Mouse (Mus musculus) frontal cortex, adult (tissue): ENCODE measurements at regions not wholly inside any gene's neighbourhood (a gene's known extent, or its start where the extent isn't known, plus 50 kb on each side); places are given as distances from the start of the nearest gene placed in this dataset.

Experiments
- ATAC-seq: cut with Nextera tagmentation; 2 replicates; pipeline ENCODE4 v1.9.2; 2017; ENCODE audit warnings: mild to moderate bottlenecking, moderate library complexity, mixed read lengths; ENCODE audit not compliant: low TSS enrichment

DNA sequence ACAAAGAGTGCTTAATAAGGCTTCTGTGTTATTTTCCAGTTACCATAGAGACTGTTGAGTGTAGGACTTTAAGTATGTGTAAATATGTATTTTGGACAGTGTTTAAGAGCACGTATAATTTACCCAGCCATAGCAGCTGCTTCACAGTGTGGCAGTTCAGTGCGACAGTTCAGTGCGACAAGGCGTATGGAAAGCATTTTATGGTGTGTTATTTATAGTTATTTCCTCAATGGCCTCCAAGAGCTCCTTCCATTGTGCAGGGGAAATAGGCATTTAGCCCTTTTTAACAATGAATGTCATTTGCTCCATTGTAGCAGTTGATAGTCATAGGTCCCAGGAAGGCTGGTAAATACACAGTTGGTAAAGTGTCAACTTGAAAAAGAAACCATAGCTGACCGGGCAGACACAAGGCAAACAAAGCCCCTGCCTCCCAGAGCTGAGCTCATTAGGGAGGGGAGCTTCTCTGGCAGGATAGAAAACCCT is 275.1 kb upstream of the Dynlrb2 start:
- no peak for ATAC-seq

- ATAC-seq = no peak
These were observed 277.8 kb upstream of the Dynlrb2 start for GRCm38 (mm10) chr8:116227003-116227402.

- ATAC-seq = no peak
These were observed 281.5 kb upstream of the Dynlrb2 start for GRCm38 (mm10) chr8:116223235-116223634.

- ATAC-seq = no peak
These were observed 288.9 kb upstream of the Dynlrb2 start for GRCm38 (mm10) chr8:116215909-116216308.

- no peak for ATAC-seq
These were observed 289.4 kb upstream of the Dynlrb2 start for GRCm38 (mm10) chr8:116215286-116215860.

- ATAC-seq = no peak
These were observed 301.1 kb upstream of the Dynlrb2 start for GRCm38 (mm10) chr8:116203631-116204030.

DNA sequence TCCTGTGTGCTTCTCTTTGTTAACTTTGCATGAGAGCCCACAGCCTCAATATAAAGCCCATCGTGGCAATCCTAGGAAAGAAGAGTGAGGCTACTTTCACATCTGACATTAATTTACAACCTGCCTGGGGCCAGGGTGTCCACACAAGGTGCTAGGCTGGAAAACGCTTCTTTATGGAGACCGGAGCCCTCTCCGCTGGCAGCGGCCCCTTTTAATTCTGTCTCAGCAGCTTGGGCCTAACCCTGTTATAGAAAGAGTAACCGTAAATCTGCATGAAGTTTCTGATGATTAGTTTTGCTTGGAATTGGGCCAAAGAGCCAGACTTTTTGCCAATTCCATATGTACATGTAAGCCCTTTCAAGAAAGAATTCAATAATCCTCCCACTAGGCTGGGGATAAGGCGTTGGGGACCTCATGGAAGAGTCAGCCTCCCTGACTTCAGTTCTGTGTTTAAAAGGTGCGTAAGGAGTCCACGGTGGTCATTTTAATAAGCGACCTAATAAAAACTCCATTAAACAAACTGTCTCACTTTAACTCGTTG is 304.2 kb upstream of the Dynlrb2 start:
- no peak for ATAC-seq

DNA sequence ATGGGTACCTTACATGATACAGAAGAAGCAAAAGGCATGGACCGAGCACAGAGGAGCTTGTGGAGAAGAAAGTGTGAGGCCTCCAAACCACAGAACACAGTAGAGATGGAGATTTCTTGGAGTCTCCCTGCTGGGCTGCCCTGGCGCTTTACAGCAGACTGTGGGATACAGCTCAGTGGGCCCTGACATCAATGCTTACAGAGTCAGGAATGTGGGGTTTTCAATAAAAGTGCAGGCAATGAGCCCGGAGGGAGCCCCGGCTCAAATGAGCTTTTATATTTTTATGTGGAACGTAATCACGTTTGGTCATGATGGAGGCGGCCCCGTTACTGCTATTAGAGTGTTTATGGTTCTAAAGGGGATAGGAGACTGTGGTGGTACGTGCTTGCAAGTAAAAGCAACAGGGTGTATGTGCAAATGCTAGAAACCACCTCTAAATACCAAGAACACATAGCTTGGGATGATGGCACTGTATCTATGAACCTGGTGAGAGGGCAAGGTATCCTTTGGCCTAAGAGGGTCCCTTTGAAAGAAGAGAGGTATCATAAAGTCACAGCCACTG is 308.1 kb upstream of the Dynlrb2 start:
- ATAC-seq = no peak

DNA sequence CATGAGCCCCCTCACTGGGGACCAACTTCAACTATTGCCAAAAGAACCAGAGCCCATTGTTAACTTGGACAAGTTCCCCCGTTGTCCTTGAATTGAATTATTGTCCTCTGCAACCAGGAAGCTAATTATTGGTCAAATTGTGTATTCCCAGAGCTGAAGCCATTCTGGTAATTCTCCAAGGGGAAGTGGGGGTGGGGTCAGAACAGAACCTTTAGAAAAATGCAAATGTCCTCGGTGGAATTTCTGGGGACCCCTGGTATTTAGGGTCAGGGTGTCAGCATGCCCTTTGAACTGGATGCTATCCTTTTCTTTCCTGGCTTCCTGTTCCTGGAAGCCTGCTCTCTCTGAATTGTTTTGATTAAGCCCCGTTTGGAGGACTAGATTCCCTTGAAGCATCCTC is 312.7 kb upstream of the Dynlrb2 start:
- no peak for ATAC-seq

GRCm38 (mm10) chr8:116185206-116185605 is 319.6 kb upstream of the Dynlrb2 start:
- ATAC-seq = no peak

DNA sequence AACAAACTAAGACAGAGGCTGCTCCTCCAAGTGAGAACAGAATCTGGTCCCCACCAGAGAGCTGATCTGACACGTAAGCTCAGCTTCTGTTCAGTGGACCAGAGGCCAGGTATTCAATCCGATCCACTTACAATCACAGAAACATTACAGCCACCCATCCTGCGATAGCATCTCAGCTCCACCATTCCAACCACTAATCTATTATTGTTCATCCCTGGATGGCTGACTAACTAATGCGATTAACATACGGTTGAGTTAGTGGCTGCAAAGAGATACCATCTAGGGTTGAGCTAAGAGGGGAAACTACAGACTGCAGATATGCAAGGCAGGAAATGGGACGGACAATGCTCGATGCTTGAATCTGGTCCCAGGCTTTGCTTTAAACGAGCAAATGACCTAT is 320.5 kb upstream of the Dynlrb2 start:
- ATAC-seq = no peak

DNA sequence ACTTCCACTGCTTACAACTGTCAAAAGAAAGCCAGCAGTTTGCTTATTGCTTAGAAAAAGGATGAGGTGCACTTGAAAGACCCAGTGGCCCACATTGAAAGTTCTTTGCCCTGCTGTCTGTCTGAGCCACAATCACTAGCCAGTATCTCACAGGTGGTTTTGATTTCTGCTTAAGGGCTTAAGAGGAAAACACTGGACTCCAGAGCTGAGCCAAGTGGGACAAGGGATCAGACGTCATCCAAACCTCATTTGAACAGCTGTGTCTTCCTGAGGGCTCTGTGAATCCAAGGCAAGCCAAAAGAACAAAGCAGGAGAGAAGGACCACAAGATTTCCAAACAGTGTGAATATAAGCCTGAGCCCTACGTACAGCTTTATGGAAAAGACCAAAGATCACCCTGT is 326.8 kb upstream of the Dynlrb2 start:
- no peak for ATAC-seq

- no peak for ATAC-seq
These were observed 329.9 kb upstream of the Dynlrb2 start for GRCm38 (mm10) chr8:116174891-116175290.

DNA sequence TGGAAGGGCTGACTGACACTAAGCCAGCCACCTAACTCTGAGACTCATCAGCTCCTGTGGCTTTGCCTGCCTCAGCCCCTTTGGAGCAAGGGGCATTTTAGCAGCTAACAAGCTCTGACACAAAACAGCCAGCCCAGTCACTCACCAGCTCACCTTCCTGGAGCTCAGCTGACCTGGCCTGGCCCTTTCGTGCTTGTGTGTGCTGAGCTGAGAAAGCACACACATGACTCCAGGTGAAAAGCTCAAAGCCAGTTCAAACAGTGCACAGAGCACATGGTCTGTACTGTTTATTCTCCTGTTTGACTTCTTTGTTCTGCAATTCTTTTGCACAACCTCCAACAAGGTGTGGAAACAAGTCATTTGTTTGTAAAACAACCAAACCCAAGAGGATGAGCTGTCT is 330.8 kb upstream of the Dynlrb2 start:
- no peak for ATAC-seq

DNA sequence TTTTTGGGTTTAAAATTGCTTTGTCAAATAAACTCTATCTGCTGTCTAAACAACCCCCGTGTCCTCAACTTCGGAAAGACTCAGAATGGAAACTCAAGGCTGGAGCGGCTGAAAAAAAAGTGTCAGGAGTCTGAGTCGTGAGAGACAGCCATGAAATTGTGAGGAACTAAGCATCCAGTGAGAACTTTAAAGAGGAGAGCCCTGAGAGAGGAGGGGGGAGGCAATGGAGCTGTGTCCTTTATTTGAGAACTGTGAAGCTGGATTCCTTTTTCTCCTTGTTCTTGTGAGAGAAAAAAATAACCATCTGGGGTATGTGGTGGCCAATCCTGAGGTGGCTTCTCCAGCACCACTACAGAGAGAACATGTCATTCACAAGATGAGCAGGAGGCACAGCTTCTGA is 336.9 kb upstream of the Dynlrb2 start:
- ATAC-seq = peak; percentile 52

DNA sequence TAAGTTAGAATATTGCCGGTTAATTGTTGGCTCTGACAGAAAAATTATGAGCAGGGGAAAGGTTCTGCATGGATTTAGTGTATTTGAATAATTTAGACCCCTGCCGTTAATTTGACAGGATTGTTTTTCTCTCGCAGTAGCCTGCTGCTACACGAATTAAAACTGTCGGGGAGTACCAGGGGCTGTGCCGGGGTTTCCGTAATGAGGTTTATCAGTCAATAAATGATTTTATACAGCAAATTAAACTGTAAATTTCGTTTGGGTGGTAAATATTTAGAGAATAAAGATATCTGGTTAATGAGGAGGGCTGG is 339.8 kb upstream of the Dynlrb2 start:
- no peak for ATAC-seq

DNA sequence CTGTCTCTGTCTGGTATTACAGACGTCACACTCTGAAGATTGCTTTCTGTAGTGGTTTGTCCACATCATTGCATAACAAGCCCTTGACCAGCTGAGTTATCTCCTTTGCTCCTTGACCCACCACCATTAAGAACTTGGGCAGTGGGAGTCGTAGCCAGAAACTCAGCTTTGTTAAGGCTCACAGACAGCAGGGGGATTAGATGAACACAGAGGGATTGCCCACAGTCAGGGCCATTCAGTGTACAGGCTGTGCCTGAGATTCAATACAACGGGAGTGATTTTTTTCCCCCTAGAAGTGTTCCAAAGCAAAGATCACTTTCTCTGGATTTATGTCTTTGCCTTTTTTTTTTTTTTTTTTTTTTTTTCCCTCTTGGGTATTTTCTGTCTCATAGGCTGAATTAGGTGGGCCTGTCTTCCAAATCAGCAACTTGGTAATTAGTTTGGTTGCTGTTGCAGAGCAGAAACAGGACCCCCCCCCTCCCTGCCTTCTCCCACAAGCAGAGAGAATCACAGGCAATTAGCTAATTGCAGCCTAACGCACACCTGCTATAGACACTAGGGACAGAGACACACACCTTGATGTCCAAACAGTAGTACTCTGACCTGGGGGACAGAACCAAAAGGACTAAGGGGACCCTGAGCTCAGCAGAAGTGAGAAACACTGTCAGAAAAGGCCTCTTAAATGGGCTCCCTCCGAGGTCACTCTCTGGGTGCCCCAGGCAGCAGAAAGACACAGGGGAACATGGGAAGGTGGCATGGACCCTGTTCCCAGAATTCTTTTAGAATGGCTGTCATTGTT is 340.4 kb upstream of the Dynlrb2 start:
- ATAC-seq = no peak

DNA sequence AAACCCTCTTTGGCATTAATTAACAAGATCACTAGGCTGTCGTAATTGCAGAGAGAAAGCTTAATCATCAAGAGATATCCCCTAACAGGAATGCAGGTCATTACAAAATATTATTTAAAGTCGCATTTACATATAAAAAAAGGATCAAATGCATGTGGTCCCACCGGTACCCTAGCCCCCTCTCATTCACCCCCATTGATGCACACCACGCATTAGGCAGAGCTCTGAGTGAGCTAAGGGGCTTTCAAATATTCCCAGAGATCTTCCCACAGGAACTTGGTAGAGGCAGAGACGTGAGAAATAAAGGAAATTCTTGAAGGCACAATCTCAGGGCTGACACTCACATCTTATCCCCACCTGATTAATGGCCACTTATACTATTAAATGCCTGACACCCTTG is 343.8 kb upstream of the Dynlrb2 start:
- ATAC-seq = no peak

DNA sequence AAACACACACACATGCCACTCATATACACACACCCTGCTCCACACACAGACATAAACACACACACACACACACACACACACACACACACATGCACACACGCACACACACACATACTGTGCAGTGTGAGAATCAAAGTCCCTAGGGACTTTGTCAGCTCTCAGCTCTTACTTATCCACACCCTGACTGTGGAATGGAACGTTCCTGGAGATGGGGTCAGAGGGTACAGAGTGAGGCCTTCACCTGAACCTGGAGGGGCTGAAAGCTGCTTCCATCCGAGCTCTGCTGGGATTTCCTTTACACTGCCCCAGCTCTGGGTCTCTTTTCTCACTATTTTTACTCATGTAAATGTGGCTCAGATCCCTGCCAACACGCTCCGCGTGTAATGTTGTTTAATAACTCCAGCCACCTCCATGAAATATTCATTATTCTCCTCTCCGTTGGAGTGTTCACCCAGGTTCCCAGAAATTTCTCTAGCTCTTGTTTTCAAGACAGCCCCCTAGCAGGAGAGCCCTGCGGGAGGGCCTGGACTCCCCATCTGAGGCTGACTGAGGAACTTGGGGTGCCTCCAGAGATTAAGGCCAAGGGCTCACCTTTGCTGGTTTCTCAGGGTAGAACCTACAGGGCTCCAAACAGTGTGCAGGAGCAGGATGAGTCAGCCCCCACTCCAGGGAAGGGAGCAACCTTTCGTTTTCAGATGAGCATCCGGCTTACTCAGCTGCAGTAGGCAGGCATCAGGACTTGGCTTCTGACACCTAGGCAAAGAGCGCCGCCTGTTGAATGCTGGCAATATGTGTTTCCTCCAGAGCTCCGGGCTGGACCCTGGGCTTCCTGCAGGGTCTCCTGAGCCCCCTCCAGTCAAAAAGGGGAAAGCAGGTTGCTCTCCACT is 360.8 kb upstream of the Dynlrb2 start:
- ATAC-seq = peak; percentile 85

DNA sequence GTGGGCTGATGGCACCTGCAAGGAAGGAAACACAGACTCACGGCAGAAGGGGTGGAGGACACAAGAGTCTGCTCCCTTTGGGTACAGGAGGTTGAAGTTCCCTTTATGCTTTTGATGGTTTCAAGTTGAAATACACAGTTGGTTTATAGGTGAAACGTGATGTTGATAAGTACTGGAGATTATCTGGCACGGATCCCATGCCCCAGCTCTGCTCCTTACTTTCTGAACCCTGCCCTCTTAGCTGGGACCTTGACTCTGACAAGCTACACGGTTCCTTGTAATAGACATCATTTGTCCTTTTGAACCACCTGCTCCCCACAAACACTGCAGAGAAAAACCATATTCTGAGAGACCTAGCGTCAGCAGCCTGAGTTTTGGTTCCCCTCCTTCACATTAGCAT is 363.4 kb upstream of the Dynlrb2 start:
- no peak for ATAC-seq

DNA sequence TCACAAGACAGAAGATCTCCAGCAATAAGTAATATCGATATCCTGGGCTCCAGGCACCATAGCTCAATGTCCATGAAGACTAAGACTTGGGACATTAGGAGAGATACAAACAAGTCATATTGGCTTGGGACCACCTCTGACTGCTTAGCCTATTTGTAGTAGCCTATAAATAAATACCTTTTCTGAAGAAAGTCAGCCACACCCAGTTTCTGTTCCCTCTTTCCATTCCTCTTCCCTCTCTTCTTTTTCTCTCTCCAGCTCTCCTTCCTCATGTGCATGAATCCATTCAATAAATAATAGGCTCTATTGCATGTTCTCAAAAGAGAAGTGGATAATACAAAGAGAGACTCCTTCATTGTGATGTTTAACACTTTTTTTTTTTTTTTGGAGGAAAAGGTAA is 364.8 kb upstream of the Dynlrb2 start:
- no peak for ATAC-seq

DNA sequence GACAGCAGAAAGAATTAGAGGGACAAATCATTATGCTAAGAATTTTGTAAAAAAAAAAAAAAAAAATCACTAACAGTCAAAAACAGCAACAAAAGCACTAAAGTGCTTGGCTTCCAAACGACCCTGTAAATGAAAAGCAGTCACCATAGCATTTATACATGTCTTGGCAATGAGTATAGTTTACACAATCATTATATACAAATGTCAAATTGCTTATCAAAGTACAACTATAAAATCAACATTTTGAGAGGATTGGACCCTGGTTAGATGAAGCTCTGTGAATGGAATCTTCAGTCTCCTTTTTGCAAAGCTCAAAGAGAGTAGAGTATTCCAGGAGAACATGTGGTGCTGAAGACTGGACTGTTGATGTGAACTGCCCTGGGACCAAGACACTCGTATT is 367.0 kb upstream of the Dynlrb2 start:
- no peak for ATAC-seq
